Mouse (Mus musculus) T-helper 17 cell (primary cell): ENCODE results near the gene Cog1.

Experiments
- in situ Hi-C, 2 experiments: fragments of 300-600 bp; cut with MboI, MseI; formaldehyde crosslinking; loops; 1 replicate in 1 of 2; 2 replicates in 1 of 2; pipeline ENCODE4 v1.15.1; 2025; ENCODE audit warnings: high pct_unique_total_duplicates in 2 of 2

Gene Cog1

GRCm38 (mm10) chr11:113690506-113690905, 41.5 kb downstream of the Cog1 start:
- in situ Hi-C loops = no loop called here

- in situ Hi-C loops = no loop called here
Measured at GRCm38 (mm10) chr11:113691318-113691717, 42.3 kb downstream of the Cog1 start.

GRCm38 (mm10) chr11:113691851-113692250, 42.9 kb downstream of the Cog1 start:
- in situ Hi-C loops = no loop called here

GRCm38 (mm10) chr11:113697571-113697970, 48.6 kb downstream of the Cog1 start:
- in situ Hi-C loops = loop anchor here in 1 of 2 experiments (5.0 kb wide), 1 partner anchor 50 kb away; no protein-coding TSS in a partner anchor

- in situ Hi-C loops = loop anchor here in 1 of 2 experiments (5.0 kb wide), 1 partner anchor 49 kb away; no protein-coding TSS in a partner anchor
Measured at GRCm38 (mm10) chr11:113698013-113698545, 49.1 kb downstream of the Cog1 start.

GRCm38 (mm10) chr11:113699643-113700042, 50.7 kb downstream of the Cog1 start:
- in situ Hi-C loops = loop anchor here (5.0 to 25.0 kb wide), 5 partner anchors 48 to 738 kb away; no protein-coding TSS in a partner anchor

GRCm38 (mm10) chr11:113703758-113704157, 54.8 kb downstream of the Cog1 start:
- in situ Hi-C loops = loop anchor here (5.0 to 25.0 kb wide), 4 partner anchors 104 to 734 kb away; no protein-coding TSS in a partner anchor

- in situ Hi-C loops = loop anchor here in 1 of 2 experiments (25.0 kb wide), 2 partner anchors 431 to 731 kb away; no protein-coding TSS in a partner anchor
Measured at GRCm38 (mm10) chr11:113705966-113706652, 57.1 kb downstream of the Cog1 start.

GRCm38 (mm10) chr11:113708629-113709213, 59.8 kb downstream of the Cog1 start:
- in situ Hi-C loops = loop anchor here in 1 of 2 experiments (25.0 kb wide), 2 partner anchors 429 to 729 kb away; no protein-coding TSS in a partner anchor

GRCm38 (mm10) chr11:113709272-113709671, 60.3 kb downstream of the Cog1 start:
- in situ Hi-C loops = loop anchor here in 1 of 2 experiments (25.0 kb wide), 2 partner anchors 428 to 728 kb away; no protein-coding TSS in a partner anchor

- in situ Hi-C loops = loop anchor here in 1 of 2 experiments (25.0 kb wide), 2 partner anchors 428 to 728 kb away; no protein-coding TSS in a partner anchor
Measured at GRCm38 (mm10) chr11:113709731-113710256, 60.8 kb downstream of the Cog1 start, which contains the start of gene Cpsf4l. Gene Cpsf4l (minus strand): TSS chr11:113710017.

GRCm38 (mm10) chr11:113710257-113710777, 61.3 kb downstream of the Cog1 start:
- in situ Hi-C loops = loop anchor here in 1 of 2 experiments (25.0 kb wide), 2 partner anchors 427 to 727 kb away; no protein-coding TSS in a partner anchor

GRCm38 (mm10) chr11:113711061-113711460, 62.1 kb downstream of the Cog1 start:
- in situ Hi-C loops = loop anchor here in 1 of 2 experiments (25.0 kb wide), 2 partner anchors 426 to 726 kb away; no protein-coding TSS in a partner anchor

GRCm38 (mm10) chr11:113715078-113715674, 66.2 kb downstream of the Cog1 start:
- in situ Hi-C loops = loop anchor here in 1 of 2 experiments (25.0 kb wide), 2 partner anchors 422 to 722 kb away; no protein-coding TSS in a partner anchor

GRCm38 (mm10) chr11:113716132-113716531, 67.2 kb downstream of the Cog1 start:
- in situ Hi-C loops = loop anchor here in 1 of 2 experiments (25.0 kb wide), 2 partner anchors 421 to 721 kb away; no protein-coding TSS in a partner anchor
